Mouse (Mus musculus) olfactory bulb, adult 2 months (tissue): Measurements from ENCODE around the gene Tm4sf20. TPM values are rescaled to one million over a fixed set of nuclear protein-coding genes. Genes with fewer than 3 reads are reported as not detected.

Source experiments
- H3K27ac ChIP-seq: fragments of 200-500 bp; 2 replicates; pipeline ENCODE4 v1.5.1; 2012; ENCODE audit warnings: low read depth, low read length; ENCODE audit not compliant: insufficient read depth
- H3K4me1 ChIP-seq: fragments of 200-500 bp; 2 replicates; pipeline ENCODE4 v1.6.1; 2012; ENCODE audit warnings: low read length; ENCODE audit not compliant: control insufficient read depth, insufficient read depth
- H3K4me3 ChIP-seq: fragments of 200-500 bp; 2 replicates; pipeline ENCODE4 v1.5.1; 2012; ENCODE audit warnings: mild to moderate bottlenecking, low read depth, low read length, moderate library complexity; ENCODE audit not compliant: insufficient read depth
- CTCF ChIP-seq: fragments of 200-500 bp; IDR thresholded peaks from 2 replicates; pipeline ENCODE4 v1.5.1; 2012; ENCODE audit warnings: low read depth, mild to moderate bottlenecking, low read length, moderate library complexity; ENCODE audit not compliant: insufficient read depth
- POLR2A ChIP-seq: fragments of 200-500 bp; IDR thresholded peaks from 2 replicates; pipeline ENCODE4 v1.6.1; 2012; ENCODE audit warnings: mild to moderate bottlenecking, low read depth, low read length, moderate library complexity; ENCODE audit not compliant: insufficient read depth
- WGBS: fragments of 180-500 bp; shearing (Covaris S2); methylation state at CpG from one replicate; pipeline ENCODE4 v1.1.7; 2018; 5-methylcytosine and 5-hydroxymethylcytosine counted together
- polyA plus RNA-seq: library from polyadenylated mRNA; stranded (reverse); fragments of >200 nt; gene quantifications from 2 replicates; pipeline ENCODE4 v1.2.4, GENCODE M21; 2012; ENCODE audit warnings: low replicate concordance; ENCODE audit not compliant: missing spikeins, insufficient read depth, insufficient read length

The Tm4sf20 gene
- polyA plus RNA-seq, 1 experiment: not detected

DNA sequence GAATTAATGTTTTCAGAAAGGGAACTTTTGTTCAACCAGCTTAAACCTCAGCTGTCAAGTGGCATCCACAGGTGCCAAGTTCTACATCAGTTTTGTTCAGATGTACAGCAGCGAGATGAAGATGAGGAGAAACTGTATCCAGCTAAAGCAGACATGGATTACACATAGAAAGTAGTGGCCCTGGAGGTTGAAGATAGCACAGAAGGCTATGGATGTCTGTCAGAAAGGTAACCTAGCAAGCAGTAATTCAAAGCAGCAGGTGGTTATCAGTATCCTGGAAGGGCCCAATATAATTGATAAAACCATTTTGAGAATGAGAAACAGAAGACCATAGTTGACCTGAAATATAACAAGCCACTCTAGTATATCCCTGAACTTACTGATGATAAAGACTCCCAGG lies 34.9 kb downstream of the Tm4sf20 start:
- Histone ChIP-seq H3K4me3 (no peak overlapping the region), H3K27ac (no peak overlapping the region), H3K4me1 (no peaks in the 10 kb centered on the region)
- 90% methylated on average over 1 of the region's 1 CpGs for WGBS
- no peak for TF ChIP-seq POLR2A
- no peak for TF ChIP-seq CTCF

DNA sequence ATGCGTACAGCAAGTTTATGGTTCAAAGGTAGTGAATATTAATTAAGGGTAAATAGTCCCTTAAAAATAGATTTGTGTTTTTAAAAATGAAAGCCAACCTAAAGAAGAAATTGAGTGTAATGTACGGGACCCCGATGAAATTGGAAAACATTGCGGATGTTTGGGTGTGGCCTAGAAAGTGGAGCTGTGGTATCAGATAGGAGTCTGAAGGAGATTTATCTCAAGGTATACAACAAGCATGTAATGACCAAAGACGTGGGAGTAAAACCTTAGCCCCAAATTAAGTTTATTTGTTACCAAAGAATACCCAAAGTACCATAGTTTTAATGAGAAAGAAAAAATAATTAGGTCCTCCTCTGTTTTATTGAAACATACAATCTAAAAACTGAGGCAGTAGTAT lies 41.8 kb downstream of the Tm4sf20 start:
- Histone ChIP-seq H3K27ac (no peak overlapping the region), H3K4me1 (no peaks in the 10 kb centered on the region), H3K4me3 (no peak overlapping the region)
- 89% methylated on average over 5 of the region's 5 CpGs for WGBS
- no peak for TF ChIP-seq POLR2A
- no peak for TF ChIP-seq CTCF

- peak overlapping the region; percentile 100 for H3K4me3 ChIP-seq
- 27% methylated on average over 4 of the region's 4 CpGs for WGBS
- no peaks in the 10 kb centered on the region for H3K4me1 ChIP-seq
- TF ChIP-seq POLR2A (no peak), CTCF (no peak)
- no peak overlapping the region for H3K27ac ChIP-seq
Observed at GRCm38 (mm10) chr1:82725875-82726185, 42.4 kb downstream of the Tm4sf20 start.

GRCm38 (mm10) chr1:82725026-82725874 lies 43.0 kb downstream of the Tm4sf20 start:
- TF ChIP-seq CTCF: no peak
- no peak for TF ChIP-seq POLR2A
- Histone ChIP-seq H3K27ac (peak overlapping the region; percentile 87), H3K4me3 (peak overlapping the region; percentile 100), H3K4me1 (no peaks in the 10 kb centered on the region)
- under 1% methylated on average over 37 of the region's 37 CpGs for WGBS

DNA sequence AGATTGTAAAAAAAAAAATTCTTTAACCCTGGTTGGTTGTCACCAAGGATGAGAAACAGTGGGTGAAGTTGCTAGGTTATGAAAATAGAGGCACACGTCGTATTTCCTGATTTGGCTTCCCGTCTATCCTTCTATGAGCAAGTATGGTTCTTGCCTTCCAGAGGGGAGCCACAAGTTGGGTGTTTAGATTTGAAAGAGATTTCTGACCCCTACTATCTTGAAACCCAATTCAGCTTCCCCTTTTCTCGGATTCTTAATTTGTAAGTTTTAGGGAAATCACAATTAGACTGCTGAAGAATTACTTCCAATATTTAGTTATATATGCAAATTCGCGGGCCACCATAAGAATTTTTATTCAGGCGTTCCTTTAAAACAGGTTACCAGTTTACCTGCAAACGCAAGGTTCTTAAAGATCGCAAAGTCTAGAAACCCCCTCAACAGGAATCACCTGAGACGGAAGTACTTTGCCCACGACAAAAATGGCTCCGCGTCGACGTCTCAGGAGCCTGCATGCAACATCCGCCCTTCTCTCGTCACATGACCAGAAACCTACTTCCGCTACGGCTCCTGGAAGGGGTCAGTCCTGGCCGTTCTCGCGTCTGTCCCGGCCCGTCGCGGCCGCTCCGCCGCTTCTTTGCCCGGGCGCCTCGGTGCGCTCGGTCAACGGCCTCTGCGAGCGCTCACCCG lies 43.8 kb downstream of the Tm4sf20 start, which contains the start of gene Mff:
Gene Mff (plus strand): TSS at position 552 of the 687 bp plus-strand sequence.
- TF ChIP-seq CTCF: no peak
- TF ChIP-seq POLR2A: peak; percentile 76
- H3K27ac ChIP-seq: peak within 1 kb of the TSS; percentile 87
- H3K4me3 ChIP-seq: peak within 1 kb of the TSS; percentile 100
- no peaks in the 10 kb centered on the region for H3K4me1 ChIP-seq
- 7% methylated on average over 38 of the region's 38 CpGs for WGBS

- no peak overlapping the region for H3K27ac ChIP-seq
- TF ChIP-seq CTCF (no peak), POLR2A (no peak)
- WGBS: 66% methylated on average over 9 of the region's 9 CpGs
- no peaks in the 10 kb centered on the region for H3K4me1 ChIP-seq
- H3K4me3 ChIP-seq: no peak overlapping the region
Observed at GRCm38 (mm10) chr1:82717816-82718512, 50.3 kb downstream of the Tm4sf20 start.

Other genes with a start within 250 kb of the Tm4sf20 start
- gene Col4a4, start 181.6 kb downstream of the Tm4sf20 start, polyA plus RNA-seq: not detected in 2 replicates
- gene Col4a3, start 181.5 kb downstream of the Tm4sf20 start, polyA plus RNA-seq: not detected in 2 replicates
- gene Mff, start 43.6 kb downstream of the Tm4sf20 start, polyA plus RNA-seq: not detected in 2 replicates
- gene Gm47791, start 2.8 kb upstream of the Tm4sf20 start, polyA plus RNA-seq: not detected in 2 replicates
- 256 TPM in 1 of 2 replicates, not detected in the other for gene Agfg1, start 71.0 kb upstream of the Tm4sf20 start, polyA plus RNA-seq
- not detected in 2 replicates for gene A030005L19Rik, start 144.9 kb upstream of the Tm4sf20 start, polyA plus RNA-seq
- not detected in 2 replicates for gene A030014E15Rik, start 156.5 kb upstream of the Tm4sf20 start, polyA plus RNA-seq
- not detected in 2 replicates for gene Gm6217, start 162.9 kb upstream of the Tm4sf20 start, polyA plus RNA-seq
- not detected in 2 replicates for gene A030003K21Rik, start 174.9 kb upstream of the Tm4sf20 start, polyA plus RNA-seq
- not detected in 2 replicates for gene Gm7544, start 187.6 kb upstream of the Tm4sf20 start, polyA plus RNA-seq
- not detected in 2 replicates for gene Gm47955, start 191.8 kb upstream of the Tm4sf20 start, polyA plus RNA-seq
- not detected in 2 replicates for gene Gm47959, start 232.1 kb upstream of the Tm4sf20 start, polyA plus RNA-seq